Comparison of ENCODE assay signal across 8 mouse cellular contexts in the genomic region with DNA sequence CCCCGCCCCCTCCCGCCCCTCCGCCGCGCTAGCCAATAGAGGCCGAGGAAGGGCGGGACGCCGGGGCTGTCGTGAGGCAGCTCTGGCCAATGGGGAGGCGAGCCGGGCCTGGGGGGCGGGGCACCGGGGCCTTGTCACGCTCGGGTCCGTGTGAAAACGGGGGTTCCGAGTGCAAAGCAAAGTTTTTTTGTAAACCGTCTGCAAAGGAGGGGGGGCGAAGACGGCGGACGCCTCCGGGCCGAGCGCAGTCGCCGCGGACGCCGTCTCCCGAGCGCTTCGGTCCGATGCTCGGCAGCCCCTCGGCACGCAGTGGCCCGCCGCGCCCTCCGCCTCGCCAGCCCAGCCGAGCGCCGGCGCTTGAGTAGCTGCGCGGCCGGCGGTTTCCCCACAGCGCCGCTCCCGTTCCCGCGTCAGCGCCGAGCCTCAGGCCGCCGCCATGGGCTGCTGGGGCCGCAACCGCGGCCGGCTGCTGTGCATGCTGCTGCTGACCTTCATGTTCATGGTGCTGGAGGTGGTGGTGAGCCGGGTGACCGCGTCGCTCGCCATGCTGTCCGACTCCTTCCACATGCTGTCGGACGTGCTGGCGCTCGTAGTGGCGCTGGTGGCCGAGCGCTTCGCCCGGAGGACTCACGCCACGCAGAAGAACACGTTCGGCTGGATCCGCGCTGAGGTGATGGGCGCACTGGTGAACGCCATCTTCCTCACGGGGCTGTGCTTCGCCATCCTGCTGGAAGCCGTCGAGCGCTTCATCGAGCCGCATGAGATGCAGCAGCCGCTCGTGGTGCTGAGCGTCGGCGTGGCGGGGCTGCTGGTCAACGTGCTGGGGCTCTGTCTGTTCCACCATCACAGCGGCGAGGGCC. TPM values are rescaled to one million over a fixed set of nuclear protein-coding genes. Genes with fewer than 3 reads are reported as not detected.
DNase-seq lines count a peak whose midpoint lies in the region; ATAC-seq and TF ChIP-seq lines count a peak whose summit lies in the region.

A gene (plus strand): TSS at position 197 of the 860 bp plus-strand sequence.

- H3K27ac ChIP-seq in bone marrow, adult 2 months (ENCODE audit: control insufficient read depth, insufficient read depth, low read depth, low read length, poor library complexity), result peak within 1 kb of the TSS; percentile 91
- peak within 1 kb of the TSS; percentile 93 for H3K27ac ChIP-seq in embryonic facial prominence, embryonic 15.5 days (replicated peaks)
- H3K27ac ChIP-seq in heart, embryonic 10.5 days, result peak within 1 kb of the TSS; percentile 96
- peak within 1 kb of the TSS; percentile 93 for H3K27ac ChIP-seq in kidney, embryonic 15.5 days

- no peaks in the 10 kb centered on the region for H3K27me3 ChIP-seq in embryonic facial prominence, embryonic 15.5 days
- H3K27me3 ChIP-seq in heart, embryonic 10.5 days (ENCODE audit: insufficient read depth, poor library complexity, severe bottlenecking), result no peaks in the 10 kb centered on the region; the same call in 1 of the 2 replicates
- peaks cover 4% of the 10 kb centered on the region; the same call in 1 of the 2 replicates for H3K27me3 ChIP-seq in kidney, embryonic 15.5 days

- TF ChIP-seq POLR2A in bone marrow, adult 2 months (IDR thresholded peaks at IDR 0.05; ENCODE audit: borderline replicate concordance, control insufficient read depth, low read depth, low read length), result peak; percentile 89

- DNase-seq in 416B (ENCODE audit: low read depth) (peak; percentile 94), liver (peak; percentile 100)
- DNase-seq in heart, embryonic 10.5 days (ENCODE audit: low spot score), result peak; percentile 99
- peak; percentile 100 for DNase-seq in spleen, postnatal 4 days (ENCODE audit: low spot score in 2 of 2)

- H3K36me3 ChIP-seq in embryonic facial prominence, embryonic 15.5 days, result peaks cover 9% of the 10 kb centered on the region
- peaks cover 24% of the 10 kb centered on the region for H3K36me3 ChIP-seq in heart, embryonic 10.5 days
- peaks cover 16% of the 10 kb centered on the region for H3K36me3 ChIP-seq in kidney, embryonic 15.5 days

- under 1% methylated on average over 100 of the region's 104 CpGs for WGBS in bone marrow, adult 2 months
- under 1% methylated on average over 100 of the region's 104 CpGs for WGBS in embryonic facial prominence, embryonic 15.5 days
- WGBS in heart, embryonic 10.5 days, result under 1% methylated on average over 102 of the region's 104 CpGs
- under 1% methylated on average over 104 of the region's 104 CpGs for WGBS in kidney, embryonic 15.5 days

- ATAC-seq in embryonic facial prominence, embryonic 15.5 days (ENCODE audit: insufficient number of reproducible peaks, low FRiP score, low TSS enrichment, low read depth), result peak; percentile 99
- peak; percentile 99 for ATAC-seq in kidney, embryonic 15.5 days (replicated peaks; ENCODE audit: low FRiP score)
- ATAC-seq in monocyte, adult 5-6 weeks (replicated peaks; ENCODE audit: insufficient number of reproducible peaks, low FRiP score, low TSS enrichment, poor library complexity, severe bottlenecking), result peak; percentile 91

- peak within 1 kb of the TSS; percentile 97 for H3K4me2 ChIP-seq in embryonic facial prominence, embryonic 15.5 days (replicated peaks)
- peak within 1 kb of the TSS; percentile 94 for H3K4me2 ChIP-seq in kidney, embryonic 15.5 days

- peak within 1 kb of the TSS; percentile 73 for H3K9ac ChIP-seq in embryonic facial prominence, embryonic 15.5 days
- peak within 1 kb of the TSS; percentile 81 for H3K9ac ChIP-seq in kidney, embryonic 15.5 days

- no peaks in the 10 kb centered on the region for H3K9me3 ChIP-seq in embryonic facial prominence, embryonic 15.5 days (replicated peaks)
- H3K9me3 ChIP-seq in heart, embryonic 10.5 days, result no peaks in the 10 kb centered on the region
- no peaks in the 10 kb centered on the region for H3K9me3 ChIP-seq in kidney, embryonic 15.5 days (replicated peaks)

- H3K4me3 ChIP-seq in bone marrow, adult 2 months (replicated peaks; ENCODE audit: control insufficient read depth, low read depth, low read length), result peak within 1 kb of the TSS; percentile 94
- H3K4me3 ChIP-seq in embryonic facial prominence, embryonic 15.5 days (replicated peaks), result peak within 1 kb of the TSS; percentile 98
- peak within 1 kb of the TSS; percentile 95 for H3K4me3 ChIP-seq in heart, embryonic 10.5 days
- peak within 1 kb of the TSS; percentile 78 for H3K4me3 ChIP-seq in kidney, embryonic 15.5 days (replicated peaks)

- no peak for TF ChIP-seq CTCF in bone marrow, adult 2 months (IDR thresholded peaks at IDR 0.05; ENCODE audit: control insufficient read depth, insufficient read depth, low read length)

- peaks cover 2% of the 10 kb centered on the region for H3K4me1 ChIP-seq in bone marrow, adult 2 months (ENCODE audit: control insufficient read depth, insufficient read depth, low read length)
- H3K4me1 ChIP-seq in embryonic facial prominence, embryonic 15.5 days, result peaks cover 45% of the 10 kb centered on the region
- peaks cover 49% of the 10 kb centered on the region for H3K4me1 ChIP-seq in heart, embryonic 10.5 days
- H3K4me1 ChIP-seq in kidney, embryonic 15.5 days, result peaks cover 48% of the 10 kb centered on the region

RNA-seq across cellular contexts. Expression of the gene that starts here (rescaled TPM):
- polyA plus RNA-seq in bone marrow, adult 2 months (2011; ENCODE audit: insufficient read depth, insufficient read length, low replicate concordance, missing spikeins), result 5.0 and 7.9 TPM in 2 replicates
- polyA plus RNA-seq in embryonic facial prominence, embryonic 15.5 days (2015; fragmentation: Nextera tagmentation; extraction: Ambion mirVana), result 4.0 and 4.6 TPM in 2 replicates
- polyA plus RNA-seq in heart, embryonic 10.5 days (2016; fragmentation: Nextera tagmentation; extraction: Ambion mirVana), result 1.8 and 2.5 TPM in 2 replicates
- polyA plus RNA-seq in kidney, embryonic 15.5 days (2015; fragmentation: Nextera tagmentation; extraction: Ambion mirVana), result 2.6 and 3.5 TPM in 2 replicates
- total RNA-seq in monocyte, adult 5-6 weeks (2017), result 14.7 to 23.0 TPM (median 22.0 TPM) in 3 replicates

Comparison
In these comparisons a context has a peak if more than half of its experiments do, and no peak if none do; other contexts are left out.
1. Peak in every context shown above with its lines: DNase-seq, ATAC-seq, H3K4me3 ChIP-seq and H3K27ac ChIP-seq.